Mouse (Mus musculus) hindbrain, embryonic 11.5 days (tissue): ENCODE measurements around the gene Nckap5. TPM values are rescaled to one million over a fixed set of nuclear protein-coding genes. Genes with fewer than 3 reads are reported as not detected.

ENCODE experiments used
- ATAC-seq: fragments of 200-750 bp; cut with Nextera tagmentation; 2 replicates; pipeline ENCODE4 v1.8.0; 2017; ENCODE audit warnings: mild to moderate bottlenecking, moderate TSS enrichment, moderate library complexity; ENCODE audit not compliant: low FRiP score
- DNase-seq: peaks from one replicate; pipeline ENCODE4 v3.0.0-alpha.2; 2015; ENCODE audit warnings: low spot score
- H3K27ac ChIP-seq: fragments of 300-500 bp; sonication (generic); 2 replicates; pipeline ENCODE4 v1.5.1; 2014; ENCODE audit warnings: mild to moderate bottlenecking, low read depth, low read length
- H3K27me3 ChIP-seq: fragments of 300-500 bp; sonication (generic); 2 replicates; pipeline ENCODE4 v1.6.1; 2014; ENCODE audit warnings: mild to moderate bottlenecking, low read length, moderate library complexity, mixed read lengths; ENCODE audit not compliant: control insufficient read depth, insufficient read depth
- H3K36me3 ChIP-seq: fragments of 300-500 bp; sonication (generic); 2 replicates; pipeline ENCODE4 v1.6.1; 2014; ENCODE audit warnings: mild to moderate bottlenecking, low read length, moderate library complexity, mixed read lengths; ENCODE audit not compliant: control insufficient read depth, insufficient read depth
- H3K4me1 ChIP-seq: fragments of 300-500 bp; sonication (generic); replicated peaks from 2 replicates; pipeline ENCODE4 v1.6.1; 2014; ENCODE audit warnings: low read length, mixed read lengths; ENCODE audit not compliant: control insufficient read depth, insufficient read depth
- H3K4me2 ChIP-seq: fragments of 300-500 bp; sonication (generic); replicated peaks from 2 replicates; pipeline ENCODE4 v1.6.1; 2014; ENCODE audit warnings: mild to moderate bottlenecking, low read depth, low read length
- H3K4me3 ChIP-seq: fragments of 300-500 bp; sonication (generic); 2 replicates; pipeline ENCODE4 v1.5.1; 2014; ENCODE audit warnings: low read depth, low read length
- H3K9ac ChIP-seq: fragments of 300-500 bp; sonication (generic); 2 replicates; pipeline ENCODE4 v1.6.1; 2014; ENCODE audit warnings: low read depth, low read length
- H3K9me3 ChIP-seq: fragments of 300-500 bp; sonication (generic); 2 replicates; pipeline ENCODE4 v1.6.1; 2016; ENCODE audit warnings: low read length; ENCODE audit not compliant: control insufficient read depth
- WGBS: fragments of 180-500 bp; shearing (Covaris S2); extraction: QIAGEN DNeasy Blood & Tissue Kit; methylation state at CpG from one replicate; pipeline ENCODE4 v1.1.7; 2014; 5-methylcytosine and 5-hydroxymethylcytosine counted together
- polyA plus RNA-seq: library from polyadenylated mRNA; unstranded; fragments of >200 nt; fragmentation: Nextera tagmentation; extraction: Ambion mirVana; gene quantifications from 2 replicates; pipeline ENCODE4 v1.2.1, GENCODE M21; 2014

Gene Nckap5
- polyA plus RNA-seq, 1 experiment from 2014 or later, result 23.5 TPM

- Histone ChIP-seq H3K27ac (no peak overlapping the region), H3K27me3 (no peaks in the 10 kb centered on the region), H3K4me2 (no peak overlapping the region), H3K36me3 (no peaks in the 10 kb centered on the region), H3K4me1 (no peaks in the 10 kb centered on the region), H3K9me3 (no peaks in the 10 kb centered on the region), H3K4me3 (no peak overlapping the region), H3K9ac (no peak overlapping the region)
- WGBS, result 63% methylated on average over 2 of the region's 2 CpGs
- ATAC-seq (no peak), DNase-seq (no peak)
These were observed 463.9 kb downstream of the Nckap5 start for GRCm38 (mm10) chr1:126366736-126367135.

DNA sequence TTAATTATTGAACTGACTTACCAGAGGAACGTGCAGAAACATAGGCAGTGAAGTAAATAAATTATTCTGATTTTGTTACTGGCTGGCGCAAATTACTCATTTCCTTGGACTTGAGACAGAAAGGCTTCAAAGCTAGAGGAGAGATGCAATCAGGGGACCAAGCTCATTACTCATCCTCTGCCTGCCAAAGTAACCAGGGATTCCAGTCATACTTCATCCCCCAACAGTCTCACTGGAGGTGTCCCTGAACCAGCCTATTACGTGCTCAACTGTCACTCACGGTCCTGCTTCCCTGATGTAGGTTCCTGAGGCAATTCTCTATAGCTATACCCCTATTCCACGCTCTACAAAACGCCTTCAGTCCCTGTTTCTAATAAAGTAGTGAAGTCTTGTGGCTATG, 466.0 kb downstream of the Nckap5 start:
- no peak overlapping the region for H3K4me2 ChIP-seq
- H3K27ac ChIP-seq, result no peak overlapping the region
- no peak overlapping the region for H3K9ac ChIP-seq
- no peaks in the 10 kb centered on the region for H3K27me3 ChIP-seq
- no peaks in the 10 kb centered on the region for H3K4me1 ChIP-seq
- no peaks in the 10 kb centered on the region for H3K36me3 ChIP-seq
- no peak overlapping the region for H3K4me3 ChIP-seq
- no peak for ATAC-seq
- no peaks in the 10 kb centered on the region for H3K9me3 ChIP-seq
- 81% methylated on average over 6 of the region's 6 CpGs for WGBS
- DNase-seq, result no peak

DNA sequence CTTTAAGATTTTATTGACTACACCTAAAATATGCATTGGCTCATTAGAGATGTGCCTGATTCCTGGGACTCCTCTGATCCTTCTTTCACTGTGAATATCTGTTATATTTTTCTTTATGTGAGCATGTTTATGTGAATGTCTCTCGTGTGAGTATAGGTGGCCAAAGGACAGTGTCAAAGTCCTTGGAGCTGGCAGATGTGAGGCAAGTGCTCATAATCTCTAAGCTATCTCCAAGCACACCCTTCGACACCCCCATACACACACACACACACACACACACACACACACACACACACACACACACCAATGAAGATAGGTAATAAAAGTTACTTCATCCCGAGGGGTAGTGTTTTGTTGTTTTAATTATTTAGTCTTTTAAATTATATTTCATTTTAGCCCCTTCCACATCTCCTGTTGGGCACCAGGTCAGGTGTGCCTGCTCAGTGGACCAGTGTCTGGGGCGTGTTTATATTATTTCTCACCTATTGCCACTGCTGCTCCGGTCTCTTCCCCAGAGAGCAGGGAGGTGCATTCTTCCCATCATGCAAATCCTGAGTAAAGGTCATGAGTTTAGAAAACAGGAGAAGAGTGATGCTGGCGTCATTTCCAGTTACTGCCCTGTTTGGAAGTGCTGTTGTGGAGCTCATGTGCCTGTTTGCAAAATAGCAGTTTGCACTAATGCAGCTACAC, 469.9 kb downstream of the Nckap5 start:
- WGBS, result 84% methylated on average over 6 of the region's 6 CpGs
- Histone ChIP-seq H3K9me3 (no peaks in the 10 kb centered on the region), H3K9ac (no peak overlapping the region), H3K4me3 (no peak overlapping the region), H3K27ac (no peak overlapping the region), H3K4me2 (no peak overlapping the region), H3K27me3 (no peaks in the 10 kb centered on the region), H3K4me1 (no peaks in the 10 kb centered on the region), H3K36me3 (no peaks in the 10 kb centered on the region)
- DNase-seq (no peak), ATAC-seq (no peak)

DNA sequence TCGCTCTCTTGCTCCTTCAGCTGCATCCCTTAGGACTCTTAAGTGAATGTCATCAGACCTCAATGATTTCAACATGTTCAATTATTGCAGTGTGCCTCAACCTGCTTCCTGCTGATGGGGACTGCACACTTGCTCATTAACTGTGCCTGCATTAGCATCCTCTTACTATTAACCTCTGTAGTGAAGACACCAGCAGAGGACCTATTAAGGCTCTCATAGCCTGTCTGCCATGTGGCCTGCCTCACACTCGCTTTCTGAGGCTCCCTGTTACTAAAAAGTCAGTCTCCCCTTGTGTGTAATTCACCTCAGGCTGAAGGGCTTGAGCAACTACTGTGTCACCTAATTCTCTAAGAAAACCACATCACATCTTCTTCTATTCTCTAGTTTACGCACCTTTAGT, 470.5 kb downstream of the Nckap5 start:
- no peak overlapping the region for H3K9ac ChIP-seq
- no peaks in the 10 kb centered on the region for H3K4me1 ChIP-seq
- H3K4me2 ChIP-seq, result no peak overlapping the region
- H3K9me3 ChIP-seq, result no peaks in the 10 kb centered on the region
- no peak for DNase-seq
- H3K4me3 ChIP-seq, result no peak overlapping the region
- 85% methylated on average over 3 of the region's 3 CpGs for WGBS
- no peaks in the 10 kb centered on the region for H3K36me3 ChIP-seq
- ATAC-seq, result no peak
- no peaks in the 10 kb centered on the region for H3K27me3 ChIP-seq
- H3K27ac ChIP-seq, result no peak overlapping the region

GRCm38 (mm10) chr1:126341806-126342205, 488.8 kb downstream of the Nckap5 start:
- Histone ChIP-seq H3K9ac (no peak overlapping the region), H3K36me3 (no peaks in the 10 kb centered on the region), H3K27me3 (no peaks in the 10 kb centered on the region), H3K9me3 (no peaks in the 10 kb centered on the region), H3K4me2 (no peak overlapping the region), H3K27ac (no peak overlapping the region), H3K4me3 (no peak overlapping the region), H3K4me1 (no peaks in the 10 kb centered on the region)
- 80% methylated on average over 2 of the region's 2 CpGs for WGBS
- ATAC-seq, result no peak
- DNase-seq, result no peak

DNA sequence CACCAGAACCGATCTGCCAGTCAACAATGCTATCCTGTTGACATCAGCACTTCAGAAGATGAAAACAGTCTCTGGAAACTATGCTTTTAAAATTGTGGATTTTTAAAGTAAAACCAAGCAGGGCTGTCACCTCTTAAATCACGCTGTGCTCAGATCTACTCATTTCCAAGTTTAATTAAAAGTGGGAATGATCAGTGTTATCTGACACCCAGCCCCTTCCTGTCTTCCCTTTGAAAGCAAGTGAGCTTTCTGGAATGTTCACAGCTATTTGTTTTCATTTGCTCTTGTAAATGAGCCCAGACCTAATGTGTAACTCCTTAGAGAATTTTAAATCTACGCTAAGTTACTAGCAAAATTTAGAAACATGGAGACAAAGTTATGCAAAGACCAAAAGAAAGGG, 491.3 kb downstream of the Nckap5 start:
- Histone ChIP-seq H3K4me1 (no peaks in the 10 kb centered on the region), H3K9me3 (no peaks in the 10 kb centered on the region), H3K27me3 (no peaks in the 10 kb centered on the region), H3K36me3 (no peaks in the 10 kb centered on the region), H3K4me3 (no peak overlapping the region), H3K9ac (no peak overlapping the region), H3K4me2 (no peak overlapping the region), H3K27ac (no peak overlapping the region)
- WGBS, result 65% methylated on average over 3 of the region's 3 CpGs
- ATAC-seq (no peak), DNase-seq (no peak)

- no peaks in the 10 kb centered on the region for H3K4me1 ChIP-seq
- H3K27me3 ChIP-seq, result no peaks in the 10 kb centered on the region
- H3K4me2 ChIP-seq, result no peak overlapping the region
- no peaks in the 10 kb centered on the region for H3K36me3 ChIP-seq
- 94% methylated on average over 4 of the region's 4 CpGs for WGBS
- H3K4me3 ChIP-seq, result no peak overlapping the region
- no peak overlapping the region for H3K27ac ChIP-seq
- ATAC-seq (no peak), DNase-seq (no peak)
- no peaks in the 10 kb centered on the region for H3K9me3 ChIP-seq
- no peak overlapping the region for H3K9ac ChIP-seq
These were observed 496.4 kb downstream of the Nckap5 start for GRCm38 (mm10) chr1:126334202-126334601.

- no peak overlapping the region for H3K4me2 ChIP-seq
These were observed 498.6 kb downstream of the Nckap5 start for GRCm38 (mm10) chr1:126332026-126332425.

DNA sequence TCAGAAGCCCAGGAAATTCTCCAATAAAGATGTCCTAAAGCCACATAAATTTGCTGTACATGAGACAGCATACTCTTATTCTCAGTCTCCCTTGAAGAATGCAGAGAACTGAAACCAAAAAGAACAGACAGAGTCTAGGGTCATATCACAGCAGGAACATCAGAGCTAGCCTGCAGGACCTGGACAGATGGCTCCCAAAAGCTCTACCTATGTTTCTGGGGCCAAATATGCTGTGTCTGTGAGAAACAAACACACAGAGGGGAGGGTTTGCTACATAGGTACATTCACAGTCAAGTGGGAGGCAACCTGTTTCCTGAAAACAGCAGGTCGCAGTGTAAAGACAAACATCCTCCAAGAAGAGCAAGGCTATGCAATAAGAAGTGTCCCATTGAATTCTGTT, 509.9 kb downstream of the Nckap5 start:
- Histone ChIP-seq H3K36me3 (no peaks in the 10 kb centered on the region), H3K4me2 (no peak overlapping the region), H3K4me3 (no peak overlapping the region), H3K4me1 (no peaks in the 10 kb centered on the region), H3K9ac (no peak overlapping the region), H3K27ac (no peak overlapping the region), H3K9me3 (no peaks in the 10 kb centered on the region), H3K27me3 (no peaks in the 10 kb centered on the region)
- 89% methylated on average over 1 of the region's 1 CpGs for WGBS
- DNase-seq, result no peak
- no peak for ATAC-seq

More at GRCm38 (mm10) chr1:126332026-126332425, 498.6 kb downstream of the Nckap5 start:
- Histone ChIP-seq H3K9ac (no peak overlapping the region), H3K36me3 (no peaks in the 10 kb centered on the region), H3K9me3 (no peaks in the 10 kb centered on the region), H3K27me3 (no peaks in the 10 kb centered on the region), H3K4me1 (no peaks in the 10 kb centered on the region), H3K27ac (no peak overlapping the region), H3K4me3 (no peak overlapping the region)
- DNase-seq (no peak), ATAC-seq (no peak)
- 86% methylated on average over 2 of the region's 2 CpGs for WGBS
